Mouse (Mus musculus): Measurements from ENCODE around the gene Helz2.
A peak's percentile ranks its signal among the peaks of the same experiment; 100 is the strongest.

Gene Helz2

DNA sequence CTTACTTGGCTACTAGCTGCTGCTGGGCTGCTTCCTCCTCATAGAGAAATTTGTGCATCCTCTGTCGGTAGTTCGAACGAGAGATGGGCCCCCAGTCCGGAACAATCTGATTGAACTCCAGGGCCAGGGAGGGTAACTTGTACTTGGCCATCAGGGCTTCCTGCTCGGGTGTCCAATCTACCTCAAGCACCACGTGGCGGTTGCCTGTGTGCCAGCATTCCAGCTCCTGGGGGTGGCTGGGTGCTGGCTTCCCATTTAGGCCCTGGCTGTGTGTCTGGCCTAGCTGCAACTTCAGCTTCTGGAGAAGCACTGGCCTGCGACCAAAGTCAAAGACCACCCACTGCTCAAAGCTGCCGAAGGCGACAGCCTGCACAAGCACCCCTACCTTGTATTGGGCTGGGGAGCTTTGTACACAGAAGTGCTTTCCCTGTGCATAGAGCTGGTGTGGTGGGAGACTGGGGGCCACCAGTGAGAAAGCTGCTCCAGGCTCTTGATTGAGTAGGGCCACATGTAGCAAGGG, 3.7 kb downstream of the Helz2 start:
- no peak for DNase-seq (ENCODE audit: low spot score in 2 of 2)

DNA sequence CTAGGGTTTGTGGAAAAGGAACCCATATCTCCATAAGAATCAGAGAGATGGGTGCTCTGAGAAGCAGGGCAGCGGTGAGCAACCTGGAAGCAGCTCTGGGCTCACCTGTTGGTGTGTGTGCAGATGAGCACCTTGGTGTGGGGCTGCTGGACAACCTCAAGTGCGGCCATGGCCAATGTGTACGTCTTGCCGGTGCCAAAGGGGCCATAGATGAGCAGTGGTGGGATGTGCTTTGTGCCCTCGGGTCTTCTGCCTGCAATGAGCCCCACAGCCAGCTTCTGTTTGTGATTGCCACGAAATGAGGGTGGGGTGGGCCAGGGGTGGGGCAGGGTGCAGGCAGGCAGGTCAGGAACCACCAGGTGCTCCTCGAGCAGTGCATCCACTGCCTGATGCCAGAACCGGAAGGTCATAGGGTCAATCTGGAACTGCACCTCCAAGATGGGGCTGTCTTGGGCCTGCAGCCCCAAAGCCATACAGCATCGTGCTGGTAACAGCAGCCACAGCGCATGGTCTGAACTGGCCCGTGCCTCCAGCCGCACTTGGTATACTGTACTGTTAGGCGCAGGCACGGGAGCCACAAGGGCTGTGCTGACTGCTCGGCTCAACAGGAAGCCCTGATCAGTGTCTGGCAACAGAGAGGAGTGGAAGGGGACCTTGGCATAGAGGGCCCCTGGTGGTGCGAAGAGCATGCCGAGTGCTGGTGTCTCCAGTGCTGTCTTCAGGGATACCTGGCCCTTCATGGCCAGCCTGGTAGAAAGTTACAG, 4.4 kb downstream of the Helz2 start:
- DNase-seq (ENCODE audit: low spot score in 2 of 2): no peak

DNA sequence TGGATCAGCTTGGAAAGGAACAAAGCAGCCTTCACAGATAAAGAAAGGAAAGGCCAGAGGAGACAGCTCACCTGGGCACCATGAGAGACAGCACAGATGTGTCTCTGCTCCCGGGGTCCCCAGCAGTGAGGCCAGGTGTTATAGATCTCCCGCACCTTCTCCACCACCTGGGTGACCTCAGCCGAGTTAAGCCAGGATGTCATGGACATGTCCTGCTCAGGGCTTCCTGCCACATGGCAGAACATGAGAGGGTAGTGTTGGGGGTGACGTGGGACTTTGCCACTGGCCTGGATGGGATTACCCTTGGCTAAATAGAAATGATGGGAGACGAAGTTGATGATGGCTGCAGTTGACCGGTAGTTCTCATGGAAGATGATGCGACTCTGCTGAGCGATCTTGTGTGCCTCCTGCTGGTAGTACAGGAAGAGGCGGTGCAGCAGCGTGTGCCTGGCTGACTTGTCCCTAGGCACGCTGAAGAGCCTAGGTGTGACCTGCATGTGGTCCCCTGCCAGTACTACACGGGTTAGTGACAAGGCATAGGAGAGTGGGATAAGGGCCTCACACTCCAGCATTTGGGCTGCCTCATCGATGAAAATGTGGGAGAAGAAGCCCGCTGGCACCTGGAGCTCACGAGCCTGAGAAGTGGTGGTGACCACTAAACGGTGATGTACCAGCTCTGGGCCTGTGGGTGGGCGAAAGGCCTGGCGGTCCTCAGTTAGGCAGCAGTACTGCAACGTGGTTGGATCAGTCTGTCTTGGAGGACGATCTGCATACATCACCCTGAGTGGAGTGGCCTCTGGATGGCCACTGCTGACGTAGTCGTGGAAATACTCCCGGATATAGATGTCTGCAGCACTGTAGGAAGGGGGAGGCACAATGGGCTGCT, 5.9 kb downstream of the Helz2 start:
- DNase-seq (ENCODE audit: low spot score in 2 of 2): no peak

DNA sequence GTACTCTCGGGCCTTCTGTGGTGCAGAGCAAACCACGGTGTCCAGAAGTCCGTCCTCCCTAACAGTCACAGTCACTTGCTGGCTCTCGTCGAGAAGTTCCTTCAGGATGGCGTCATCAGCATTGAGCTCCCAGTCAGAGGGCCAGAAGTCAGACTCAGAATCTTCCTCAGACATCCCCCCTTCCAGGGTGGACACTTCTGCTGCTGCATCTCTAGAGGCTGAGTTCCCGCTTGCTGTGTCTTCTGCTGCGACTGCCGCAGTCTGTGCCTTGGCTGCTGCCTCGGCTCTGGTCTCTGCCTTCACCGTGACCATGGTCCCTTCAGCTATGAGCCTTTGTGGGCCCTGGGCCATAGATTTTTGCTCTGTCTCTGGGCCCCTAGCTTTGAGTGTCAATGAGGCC, 7.1 kb downstream of the Helz2 start:
- DNase-seq (ENCODE audit: low spot score in 2 of 2): no peak

DNA sequence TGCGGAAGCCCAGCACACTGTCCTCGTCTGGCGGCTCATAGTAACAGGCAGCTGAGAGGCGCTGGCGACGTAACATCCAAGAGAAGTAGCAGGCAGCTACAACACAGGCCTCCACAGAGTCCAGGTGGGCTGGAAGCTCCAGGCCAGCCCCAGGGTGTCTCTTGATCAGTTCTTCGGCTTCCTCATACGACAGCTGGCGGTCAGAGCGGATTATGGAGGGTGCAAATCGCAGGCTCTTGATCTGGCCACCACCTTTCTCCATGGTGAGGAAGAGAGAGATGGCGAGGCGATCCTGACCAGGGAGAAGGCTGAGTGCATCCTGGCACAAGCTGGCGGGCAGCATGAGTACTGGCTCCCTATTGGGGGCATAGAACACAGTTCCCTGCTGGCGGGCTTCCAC, 8.4 kb downstream of the Helz2 start:
- DNase-seq (ENCODE audit: low spot score in 2 of 2): no peak

DNA sequence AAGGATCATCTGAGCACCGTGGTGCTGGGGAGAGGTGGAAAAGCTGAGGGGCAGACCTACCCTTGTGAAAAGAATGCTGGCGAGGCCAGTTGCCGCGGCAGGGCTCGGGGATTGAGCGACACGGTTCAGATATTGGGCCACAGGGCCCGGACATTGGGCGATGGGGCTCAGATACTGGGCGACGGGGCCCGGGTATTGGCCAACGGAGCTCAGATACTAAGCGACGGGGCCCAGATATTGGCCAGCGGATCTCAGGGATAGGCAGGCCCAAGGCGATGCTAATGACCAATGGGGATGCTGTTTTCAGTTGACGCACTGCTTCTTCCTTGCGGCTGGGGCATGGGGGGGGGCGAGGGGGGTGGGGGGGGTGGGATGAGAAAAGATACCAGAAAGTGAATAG, 10.7 kb downstream of the Helz2 start:
- no peak for DNase-seq (ENCODE audit: low spot score in 2 of 2)

DNA sequence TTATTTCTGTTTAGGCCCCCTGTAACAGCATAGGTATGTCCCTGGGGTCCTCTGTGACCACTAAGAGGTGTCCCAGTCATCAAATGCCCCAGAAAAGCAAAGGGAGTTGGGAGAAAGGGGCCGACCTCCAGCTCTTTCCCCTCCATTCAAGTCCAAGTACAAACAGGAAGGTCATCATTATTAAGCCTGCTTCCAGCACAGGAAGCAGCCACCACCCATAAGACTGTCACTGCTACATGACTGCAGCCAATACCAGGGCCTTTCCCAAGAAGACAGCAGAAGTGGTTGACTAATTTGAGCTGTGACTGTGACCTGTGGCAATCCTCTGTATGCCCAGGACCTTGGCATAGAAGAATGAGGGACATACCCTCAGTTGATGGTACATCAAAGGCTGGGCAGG, 13.5 kb downstream of the Helz2 start:
- no peak for DNase-seq (ENCODE audit: low spot score in 2 of 2)

DNA sequence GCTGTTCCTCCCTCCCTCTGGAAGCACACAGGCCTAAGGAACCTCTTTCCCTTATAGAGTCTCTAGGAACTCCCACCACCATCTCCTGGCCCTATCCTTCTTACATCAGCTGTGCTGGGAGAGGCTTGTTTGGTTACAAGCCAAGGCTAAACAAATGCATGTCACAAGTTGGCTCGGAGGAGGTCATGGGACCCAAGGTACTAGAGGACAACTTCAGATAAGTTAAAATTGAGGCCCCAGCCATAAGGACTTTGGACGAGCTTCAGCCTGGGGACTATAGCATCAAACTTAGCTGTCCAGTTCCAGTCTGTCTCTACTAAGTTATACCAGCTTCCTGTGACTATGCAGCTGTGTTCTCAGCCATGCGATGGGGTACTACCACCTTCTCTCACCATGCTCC, 14.7 kb downstream of the Helz2 start:
- DNase-seq (ENCODE audit: low spot score in 2 of 2): no peak

DNA sequence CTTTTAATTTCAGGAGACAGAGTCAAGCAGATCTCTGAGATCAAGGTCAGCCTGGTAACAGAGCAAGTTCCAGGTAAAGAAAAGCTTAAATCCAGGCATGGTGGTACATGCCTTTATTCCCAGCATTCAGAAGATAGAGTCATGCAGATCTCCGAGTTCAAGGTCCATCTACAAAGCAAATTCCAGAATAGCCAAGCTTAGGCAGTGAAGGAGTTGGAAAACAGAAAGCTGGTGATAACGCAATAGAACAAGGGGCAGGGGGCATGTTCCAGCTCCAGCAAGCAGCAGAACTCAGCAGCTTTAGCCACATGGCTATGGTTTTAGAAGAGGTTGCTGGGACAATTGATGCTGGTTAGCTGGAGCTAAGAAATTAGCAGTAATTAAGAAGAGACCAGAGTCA, 16.8 kb downstream of the Helz2 start:
- no peak for DNase-seq (ENCODE audit: low spot score in 2 of 2)

DNA sequence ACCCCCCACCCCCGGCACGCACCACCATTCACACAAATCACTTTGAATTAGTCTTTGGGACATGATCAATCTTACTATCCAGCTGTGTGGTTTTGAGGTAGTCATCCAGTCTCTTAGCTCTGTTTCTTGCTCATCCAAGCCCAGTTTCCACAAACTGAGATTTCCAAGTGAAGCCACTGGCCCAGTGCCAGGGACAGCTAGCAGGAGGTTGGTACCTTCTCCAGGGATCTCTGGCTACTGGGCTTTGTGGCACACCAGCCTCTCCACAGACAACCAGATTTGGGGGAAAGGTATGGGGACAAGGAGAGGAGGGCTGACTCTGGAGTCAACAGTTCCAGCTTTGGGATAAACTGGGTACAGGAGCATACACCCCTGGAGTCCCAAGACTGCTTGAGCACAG, 21.5 kb downstream of the Helz2 start:
- DNase-seq (ENCODE audit: low spot score in 2 of 2): no peak

DNA sequence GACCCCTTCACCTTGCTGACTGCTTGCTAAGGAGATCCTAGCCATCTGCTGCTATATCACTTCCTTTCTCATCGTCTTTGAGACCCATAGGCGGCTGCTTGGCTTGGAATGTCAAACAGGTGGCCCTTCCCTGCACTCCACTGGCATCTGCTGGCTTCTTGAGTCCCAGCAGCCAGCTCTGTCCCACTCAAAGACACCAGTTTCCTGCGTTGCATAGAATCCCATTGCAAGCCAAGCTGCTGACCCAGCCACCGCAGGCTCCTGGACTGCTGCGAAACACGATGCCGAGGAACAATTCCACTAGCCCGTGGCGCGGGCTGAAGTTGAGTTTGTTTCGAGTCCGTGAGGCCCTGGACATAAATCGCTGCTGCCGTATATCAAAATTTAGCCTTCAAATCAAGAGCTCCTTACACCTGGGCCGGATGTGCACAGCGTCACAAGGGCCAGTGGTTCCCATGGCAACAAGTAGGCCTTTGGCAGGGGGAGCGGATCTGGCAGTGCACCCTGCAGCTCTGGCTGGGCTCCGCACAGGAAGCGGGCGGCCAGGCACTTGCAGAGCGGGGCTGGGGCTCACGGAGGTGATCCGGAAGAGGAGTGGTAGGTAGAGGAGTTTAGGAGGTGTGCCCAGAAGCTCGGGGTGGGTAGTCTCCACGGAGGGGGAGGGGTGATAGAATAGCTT, 22.1 kb downstream of the Helz2 start, which contains the start of gene Fndc11:
Gene Fndc11, plus strand, starts transcription at position 476 of the 679 bp plus-strand sequence.
- peak; percentile 50 to 75 for DNase-seq (ENCODE audit: low spot score in 2 of 2)

DNA sequence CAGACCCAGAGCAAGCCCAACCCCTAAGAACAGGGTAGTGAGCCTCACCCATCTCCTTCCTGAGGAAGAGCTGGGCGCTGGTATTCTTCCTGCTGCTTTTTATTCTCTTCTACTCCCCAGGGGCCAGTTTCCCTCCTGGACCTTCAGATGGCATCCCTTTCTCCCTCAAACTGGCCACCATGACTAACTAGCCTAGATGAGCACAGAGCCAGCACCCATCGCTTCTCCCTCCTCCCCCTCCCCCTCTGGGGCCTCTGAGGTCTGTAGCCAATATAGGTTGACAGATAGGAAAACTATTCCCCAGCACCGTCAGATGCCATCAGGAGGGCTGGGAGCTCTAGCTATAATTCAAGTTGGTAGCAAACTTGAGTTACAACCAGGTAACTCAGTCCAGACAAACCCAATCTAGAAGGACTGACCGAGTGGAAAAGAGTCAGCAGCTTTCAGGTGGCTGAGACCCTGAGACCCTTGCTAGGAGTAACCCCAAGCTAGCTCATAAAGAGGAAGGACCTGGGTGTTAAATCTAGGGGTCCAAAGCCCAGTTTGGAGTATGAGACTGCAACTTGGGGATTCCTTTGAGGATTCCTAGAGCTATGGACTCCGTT, 22.8 kb downstream of the Helz2 start:
- DNase-seq (ENCODE audit: low spot score in 2 of 2): no peak

DNA sequence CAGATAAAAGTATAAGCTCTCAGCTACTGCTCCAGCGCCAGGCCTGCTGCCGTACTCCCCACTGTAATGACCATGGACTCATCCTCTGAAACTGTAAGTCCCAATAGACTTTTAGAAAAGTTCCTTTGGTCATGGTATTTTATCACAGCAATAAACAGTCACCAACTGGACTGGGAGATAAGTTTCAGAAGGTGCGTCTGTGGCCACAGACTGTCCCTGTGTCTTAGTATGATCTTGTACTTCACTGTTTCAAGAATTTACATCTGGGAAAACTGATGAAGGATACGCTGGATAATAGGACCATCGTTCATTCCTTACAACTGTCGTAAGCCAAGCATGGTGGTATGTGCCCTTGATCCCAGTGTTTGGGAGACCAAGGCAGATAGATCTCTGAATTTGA, 25.8 kb downstream of the Helz2 start:
- DNase-seq (ENCODE audit: low spot score in 2 of 2): no peak

DNA sequence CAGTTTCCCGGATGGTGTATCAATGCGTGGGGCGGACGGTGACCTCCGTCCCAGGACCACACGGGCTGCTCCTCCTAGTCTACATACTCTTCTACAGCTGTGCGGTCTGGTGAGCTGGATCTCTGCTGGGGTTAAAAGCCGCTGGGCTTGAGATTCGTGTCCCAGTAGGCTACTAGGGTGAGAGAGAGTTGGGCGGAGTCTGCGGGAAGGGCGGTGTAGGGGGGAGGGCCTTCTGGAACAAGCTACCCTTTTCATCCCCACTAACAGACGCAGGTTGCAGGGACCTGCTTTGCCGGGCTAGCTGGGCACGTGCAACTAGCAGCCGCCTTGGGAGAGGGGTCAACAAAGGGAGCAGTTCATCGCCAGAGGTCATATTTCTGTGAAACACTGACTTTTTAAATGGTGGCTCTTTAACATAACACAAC, 28.8 kb downstream of the Helz2 start, which contains the start of gene Srms:
Gene Srms, minus strand, starts transcription at position 165 of the 425 bp plus-strand sequence.
- peak in 1 of 2 experiments; percentile 40 for DNase-seq (ENCODE audit: low spot score in 2 of 2)

DNA sequence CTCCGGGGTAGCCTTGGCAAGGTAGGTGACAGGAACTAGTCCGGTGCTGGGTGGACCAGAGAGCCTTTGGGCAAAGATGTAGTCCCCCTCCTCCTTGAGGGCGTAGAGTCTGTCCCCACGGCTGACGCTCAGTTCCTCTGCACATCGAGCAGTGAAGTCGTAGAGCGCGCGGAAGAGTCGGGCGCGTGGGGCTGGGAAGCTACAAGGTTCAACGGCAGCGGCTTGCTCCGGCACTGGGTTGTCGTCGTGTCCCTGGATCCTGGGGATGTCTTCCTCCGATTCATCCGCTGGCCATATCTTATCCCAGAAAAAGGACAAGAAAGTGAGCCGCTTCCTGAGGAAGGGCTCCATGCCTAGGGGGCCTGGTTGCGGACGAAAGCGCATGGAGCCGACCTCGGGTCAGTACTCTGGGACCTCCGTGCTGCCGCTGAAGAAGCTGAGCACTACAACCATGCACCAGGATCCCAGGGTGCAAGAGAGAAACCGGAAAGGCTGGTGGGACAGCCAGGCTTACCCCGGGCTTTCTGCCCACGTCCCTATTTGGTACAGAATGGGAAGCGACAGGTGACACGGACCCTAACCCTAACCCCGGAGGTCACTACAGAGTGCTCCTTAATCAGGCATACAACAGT, 29.3 kb downstream of the Helz2 start:
- DNase-seq (ENCODE audit: low spot score in 2 of 2): no peak

DNA sequence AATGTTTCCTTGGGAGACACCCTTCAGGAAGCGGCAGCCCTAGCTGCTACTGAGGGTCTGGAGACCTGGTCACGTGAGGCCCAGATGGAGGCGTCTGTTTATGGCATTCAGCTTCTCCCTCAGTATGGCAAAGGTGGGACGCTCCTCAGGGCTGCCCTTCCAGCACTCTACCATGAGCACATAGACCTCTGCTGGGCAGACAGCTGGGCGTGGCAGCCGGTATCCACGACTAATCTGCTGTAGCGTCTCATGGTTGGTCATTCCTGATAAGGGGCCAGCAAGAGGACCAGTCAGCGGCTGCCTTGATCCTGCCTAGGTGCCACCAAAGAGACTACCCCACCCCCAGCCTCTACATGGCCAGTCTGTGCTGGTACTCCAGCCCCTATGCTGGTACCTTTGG, 35.7 kb downstream of the Helz2 start:
- DNase-seq (ENCODE audit: low spot score in 2 of 2): no peak

DNA sequence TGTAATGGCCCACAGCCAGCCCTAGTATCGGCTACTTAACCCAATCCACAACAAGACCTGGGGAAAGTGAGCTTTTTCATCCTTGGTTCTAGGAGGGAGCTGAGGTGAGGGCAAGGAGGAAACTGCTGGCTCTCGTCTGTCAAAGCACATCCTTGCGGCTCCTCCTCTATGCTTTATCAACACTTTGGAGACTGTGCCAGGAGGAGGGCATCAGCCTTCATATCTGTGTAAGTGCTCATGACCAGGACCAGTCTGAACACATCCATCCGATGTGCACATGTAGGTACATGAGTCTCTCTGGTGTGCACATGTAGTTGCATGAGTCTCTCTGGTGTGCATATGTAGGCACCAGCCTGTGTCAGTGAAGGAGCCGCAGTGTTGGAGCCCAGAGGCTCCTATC, 36.1 kb downstream of the Helz2 start:
- DNase-seq (ENCODE audit: low spot score in 2 of 2): no peak

DNA sequence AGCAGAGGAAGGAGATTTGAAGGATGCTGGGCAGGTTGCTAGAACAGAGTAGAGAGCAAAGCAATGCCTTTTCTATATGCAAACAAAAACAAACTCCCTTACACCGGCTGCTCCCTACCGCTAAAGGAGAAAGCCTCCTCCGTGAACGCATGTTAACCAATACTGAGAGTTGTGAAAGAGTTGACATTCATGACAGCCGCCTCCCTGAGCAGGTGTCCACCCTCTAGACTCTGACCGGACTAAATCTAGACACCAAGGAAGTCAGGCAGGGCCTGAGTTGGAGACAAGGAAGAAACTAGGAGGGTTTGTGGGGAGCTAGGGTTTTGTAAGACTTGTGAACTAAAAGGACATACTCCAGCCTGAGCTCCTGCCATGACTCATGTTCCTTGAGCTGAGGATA, 38.9 kb downstream of the Helz2 start:
- no peak for DNase-seq (ENCODE audit: low spot score in 2 of 2)

DNA sequence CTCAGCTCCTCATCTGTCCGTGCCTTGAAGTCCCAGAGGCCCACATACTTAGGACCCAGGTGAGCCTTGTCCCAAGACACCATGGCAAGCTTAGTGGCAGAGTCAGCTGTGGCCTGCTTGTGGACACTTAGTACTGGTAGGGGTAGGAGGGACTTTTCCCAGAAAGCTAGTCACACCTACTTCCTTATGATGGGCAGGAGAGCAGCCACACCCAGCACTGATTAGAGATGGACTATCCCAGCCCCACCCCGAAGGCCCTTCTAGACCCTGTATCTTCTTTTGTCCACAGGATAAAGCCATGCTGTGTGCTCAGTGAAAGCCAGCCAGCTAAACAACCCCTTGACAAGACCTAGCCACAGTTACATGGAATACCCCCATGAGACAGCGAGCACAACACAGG, 39.4 kb downstream of the Helz2 start, which contains the start of gene Ptk6:
Gene Ptk6, minus strand, starts transcription at position 368 of the 400 bp plus-strand sequence.
- DNase-seq (ENCODE audit: low spot score in 2 of 2): no peak

DNA sequence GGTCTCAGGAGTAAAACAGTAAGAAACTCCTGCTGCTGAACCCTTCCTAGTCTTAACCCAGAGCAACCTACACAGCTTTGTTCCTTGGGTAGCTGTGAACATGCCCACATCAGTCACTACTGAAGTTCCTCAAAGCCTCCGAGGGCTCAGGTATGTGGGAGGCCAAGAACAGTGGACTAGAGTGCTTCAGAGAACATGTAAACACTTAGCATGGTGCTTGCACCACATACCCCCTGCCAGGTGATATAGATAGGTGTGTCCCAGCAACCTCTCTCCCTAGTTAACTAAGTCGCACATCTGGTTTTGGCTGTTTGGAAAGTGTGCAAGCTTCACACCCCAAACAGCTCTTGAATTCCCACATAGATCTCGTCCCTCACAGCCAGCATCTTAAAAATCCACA, 40.2 kb downstream of the Helz2 start:
- DNase-seq (ENCODE audit: low spot score in 2 of 2): no peak

Measured in urinary bladder, postnatal 36 days (tissue).